Mouse (Mus musculus) C2C12 (cell line): ENCODE results near the gene Pla2g2f. TPM values are rescaled to one million over a fixed set of nuclear protein-coding genes. Genes with fewer than 3 reads are reported as not detected.

Experiments used
- H3K27me3 ChIP-seq: one replicate; pipeline ENCODE4 v1.6.1; 2011; ENCODE audit not compliant: control insufficient read depth, insufficient read depth, insufficient read length
- H3K36me3 ChIP-seq: one replicate; pipeline ENCODE4 v1.6.1; 2011; ENCODE audit not compliant: control insufficient read depth, insufficient read depth
- H3K4me3 ChIP-seq: one replicate; pipeline ENCODE4 v1.5.1; 2011; ENCODE audit warnings: mild to moderate bottlenecking, control low read depth; ENCODE audit not compliant: poor library complexity, insufficient read depth, severe bottlenecking
- H3K79me2 ChIP-seq: one replicate; pipeline ENCODE4 v1.6.1; 2011; ENCODE audit not compliant: control insufficient read depth, insufficient read depth
- H3K79me3 ChIP-seq: one replicate; pipeline ENCODE4 v1.6.1; 2011; ENCODE audit warnings: low read depth, control low read depth
- H3ac ChIP-seq: one replicate; pipeline ENCODE3; 2011; ENCODE audit warnings: low read depth; ENCODE audit not compliant: control insufficient read depth, insufficient read length
- CEBPB ChIP-seq: IDR thresholded peaks from one replicate; pipeline ENCODE4 v1.6.1; 2011; ENCODE audit warnings: low read depth, mild to moderate bottlenecking, control low read depth, moderate library complexity
- CTCF ChIP-seq: IDR thresholded peaks from one replicate; pipeline ENCODE4 v1.5.1; 2011; ENCODE audit not compliant: control insufficient read depth, insufficient read depth, insufficient read length
- FOSL1 ChIP-seq: IDR thresholded peaks from one replicate; pipeline ENCODE4 v1.8.0; 2011; ENCODE audit warnings: mild to moderate bottlenecking, low read length; ENCODE audit not compliant: poor library complexity, insufficient read depth, severe bottlenecking
- MAX ChIP-seq: IDR thresholded peaks from one replicate; pipeline ENCODE4 v1.6.1; 2011; ENCODE audit warnings: mild to moderate bottlenecking, control low read depth
- MYOD1 ChIP-seq: IDR thresholded peaks from one replicate; pipeline ENCODE4 v1.6.1; 2011; ENCODE audit warnings: low read depth; ENCODE audit not compliant: control insufficient read depth, insufficient read length
- MYOG ChIP-seq: IDR thresholded peaks from one replicate; pipeline ENCODE4 v1.6.1; 2011; ENCODE audit not compliant: control insufficient read depth, insufficient read length; ENCODE audit errors: extremely low read depth
- USF1 ChIP-seq: IDR thresholded peaks from one replicate; pipeline ENCODE4 v1.6.1; 2011; ENCODE audit warnings: low read depth, mild to moderate bottlenecking, control low read depth, moderate library complexity
- polyA plus RNA-seq: library from polyadenylated mRNA; unstranded; fragments of >200 nt; fragmentation: generic; extraction: Trizol; gene quantifications from one replicate; pipeline ENCODE4 v1.2.1, GENCODE M21; 2012; ENCODE audit warnings: missing spikeins

Pla2g2f gene
- polyA plus RNA-seq, 1 experiment: not detected

GRCm38 (mm10) chr4:138777417-138778407 lies 20.3 kb upstream of the Pla2g2f start:
- Histone ChIP-seq H3K79me2 (no peaks in the 10 kb centered on the region), H3K4me3 (no peak overlapping the region), H3K79me3 (no peaks in the 10 kb centered on the region), H3K36me3 (no peaks in the 10 kb centered on the region), H3K27me3 (peaks cover 49% of the 10 kb centered on the region), H3ac (peak overlapping the region; percentile 3)
- TF ChIP-seq MYOD1 (no peak), USF1 (no peak), CEBPB (no peak), MYOG (no peak), CTCF (no peak), FOSL1 (no peak), MAX (no peak)

- Histone ChIP-seq H3K36me3 (no peaks in the 10 kb centered on the region), H3K4me3 (no peak within 1 kb of the TSS), H3K79me2 (no peaks in the 10 kb centered on the region), H3ac (no peak within 1 kb of the TSS), H3K79me3 (no peaks in the 10 kb centered on the region), H3K27me3 (peaks cover 61% of the 10 kb centered on the region)
- TF ChIP-seq MYOG: no peak
- TF ChIP-seq FOSL1: no peak
- no peak for TF ChIP-seq MYOD1
- TF ChIP-seq CTCF: no peak
- no peak for TF ChIP-seq MAX
- no peak for TF ChIP-seq USF1
Observed at GRCm38 (mm10) chr4:138775435-138775834, 18.0 kb upstream of the Pla2g2f start, which contains the start of gene Pla2g2d. TSS of gene Pla2g2d (plus strand) at chr4:138775735.

GRCm38 (mm10) chr4:138772386-138772785 lies 15.0 kb upstream of the Pla2g2f start:
- no peaks in the 10 kb centered on the region for H3K36me3 ChIP-seq
- H3K4me3 ChIP-seq: no peak overlapping the region
- no peaks in the 10 kb centered on the region for H3K79me3 ChIP-seq
- TF ChIP-seq CEBPB (no peak), MYOG (no peak), MYOD1 (no peak), USF1 (no peak), MAX (no peak), FOSL1 (no peak), CTCF (no peak)
- peaks cover 47% of the 10 kb centered on the region for H3K27me3 ChIP-seq
- no peak overlapping the region for H3ac ChIP-seq
- no peaks in the 10 kb centered on the region for H3K79me2 ChIP-seq

GRCm38 (mm10) chr4:138771970-138772369 lies 14.5 kb upstream of the Pla2g2f start:
- H3K4me3 ChIP-seq: no peak overlapping the region
- TF ChIP-seq MAX (no peak), USF1 (no peak), MYOD1 (no peak), CEBPB (no peak), MYOG (no peak), CTCF (no peak)
- no peaks in the 10 kb centered on the region for H3K36me3 ChIP-seq
- no peaks in the 10 kb centered on the region for H3K79me3 ChIP-seq
- H3ac ChIP-seq: no peak overlapping the region
- peaks cover 49% of the 10 kb centered on the region for H3K27me3 ChIP-seq
- no peaks in the 10 kb centered on the region for H3K79me2 ChIP-seq

GRCm38 (mm10) chr4:138762266-138762665 lies 4.8 kb upstream of the Pla2g2f start:
- TF ChIP-seq CEBPB: no peak
- TF ChIP-seq MAX: no peak
- no peak for TF ChIP-seq CTCF
- no peak for TF ChIP-seq MYOD1
- TF ChIP-seq FOSL1: no peak
- TF ChIP-seq MYOG: no peak
- TF ChIP-seq USF1: no peak
- no peaks in the 10 kb centered on the region for H3K79me2 ChIP-seq
- no peaks in the 10 kb centered on the region for H3K79me3 ChIP-seq
- H3K36me3 ChIP-seq: no peaks in the 10 kb centered on the region
- H3ac ChIP-seq: no peak overlapping the region
- H3K4me3 ChIP-seq: no peak overlapping the region
- H3K27me3 ChIP-seq: peaks cover 27% of the 10 kb centered on the region
